Mouse (Mus musculus) neutrophil, adult 5-6 weeks (primary cell): Measurements from ENCODE around the gene Ssbp2. TPM values are rescaled to one million over a fixed set of nuclear protein-coding genes. Genes with fewer than 3 reads are reported as not detected.

Experiments
- ATAC-seq: fragments of 151-379, 151-347 bp; 2 replicates; pipeline ENCODE4 v1.8.0; 2017; ENCODE audit warnings: mild to moderate bottlenecking, moderate TSS enrichment; ENCODE audit not compliant: insufficient number of reproducible peaks, poor library complexity, low FRiP score, severe bottlenecking; ENCODE audit errors: extremely low read depth
- total RNA-seq: library from RNA; stranded (forward); fragments of 200-1000 nt; gene quantifications from 2 replicates; pipeline ENCODE4 v1.2.3, GENCODE M21; 2017

Gene Ssbp2
- total RNA-seq, 1 experiment from 2014 or later: 20.3 TPM

DNA sequence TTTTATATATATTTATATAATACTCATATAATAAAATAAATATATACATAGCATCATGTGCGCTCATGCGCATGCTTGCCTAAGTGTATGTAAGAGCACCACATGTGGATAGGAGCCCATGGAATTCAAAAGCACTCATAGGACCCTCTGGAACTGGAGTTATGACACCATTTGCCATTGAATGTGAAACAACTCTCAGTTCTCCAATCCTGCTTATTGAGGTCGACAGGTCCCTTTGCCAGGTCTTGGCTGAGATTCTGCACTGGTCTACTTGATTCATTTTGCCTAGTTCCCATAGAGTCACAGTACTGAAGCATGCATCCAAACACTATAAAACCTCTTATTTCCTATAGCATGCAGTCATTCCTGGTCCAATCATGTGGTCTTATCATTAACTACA lies 221.4 kb downstream of the Ssbp2 start:
- no peak for ATAC-seq

DNA sequence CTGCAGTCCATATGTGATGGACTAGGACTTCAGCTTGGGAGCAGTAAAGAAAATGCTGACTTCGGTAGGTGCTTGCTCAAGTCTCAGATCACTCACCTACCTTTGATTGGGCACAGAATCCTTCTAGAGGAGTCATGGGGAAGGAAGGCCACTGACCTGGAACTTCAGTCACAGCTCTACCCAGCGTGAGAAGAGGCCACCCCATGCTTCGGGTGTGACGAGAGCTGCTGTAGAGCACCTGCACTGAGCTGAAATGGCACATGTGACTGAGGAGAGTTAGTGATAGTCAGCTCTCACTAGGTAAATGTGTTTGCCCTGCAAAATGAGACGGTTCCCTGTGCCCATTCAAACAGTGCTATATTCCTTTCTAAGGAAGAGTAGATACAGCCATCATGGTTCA lies 230.0 kb downstream of the Ssbp2 start:
- no peak for ATAC-seq

DNA sequence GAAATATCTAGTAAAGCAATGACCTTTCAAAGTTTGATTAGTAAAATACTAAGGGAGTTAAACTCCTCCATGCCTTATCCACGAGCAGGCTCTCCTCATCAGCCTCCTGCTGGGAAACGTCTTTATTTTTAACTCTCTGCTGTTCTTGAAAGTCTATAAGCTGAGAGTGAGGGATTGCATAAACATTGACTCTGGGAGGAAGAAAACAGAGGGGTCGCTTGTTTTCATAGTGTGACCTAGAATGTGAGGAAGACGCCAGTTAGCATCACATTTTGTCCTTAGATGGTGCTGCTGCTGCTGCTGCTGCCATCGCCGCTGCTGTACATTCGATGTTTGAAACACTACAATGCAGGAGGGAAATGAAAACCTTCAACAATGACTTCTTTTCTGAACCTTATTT lies 233.5 kb downstream of the Ssbp2 start:
- ATAC-seq: no peak

DNA sequence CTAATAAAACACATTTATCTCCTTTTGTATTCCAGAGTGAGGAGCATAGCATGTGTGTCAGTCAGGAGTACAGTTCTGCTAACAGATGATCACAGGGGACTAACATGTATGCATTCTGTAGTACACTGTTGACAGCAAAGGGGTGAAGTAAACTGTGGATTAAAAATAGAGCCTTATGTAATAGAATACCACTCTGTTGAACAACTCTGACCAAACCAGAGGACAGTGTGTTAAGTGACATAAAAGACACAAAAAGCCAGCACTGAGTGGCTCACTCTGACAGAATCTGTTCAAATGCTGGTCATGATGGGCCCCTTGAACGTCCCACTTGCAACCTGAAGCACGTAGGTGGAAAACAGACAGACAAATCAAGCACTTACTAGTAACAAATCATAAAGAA lies 235.3 kb downstream of the Ssbp2 start:
- no peak for ATAC-seq

DNA sequence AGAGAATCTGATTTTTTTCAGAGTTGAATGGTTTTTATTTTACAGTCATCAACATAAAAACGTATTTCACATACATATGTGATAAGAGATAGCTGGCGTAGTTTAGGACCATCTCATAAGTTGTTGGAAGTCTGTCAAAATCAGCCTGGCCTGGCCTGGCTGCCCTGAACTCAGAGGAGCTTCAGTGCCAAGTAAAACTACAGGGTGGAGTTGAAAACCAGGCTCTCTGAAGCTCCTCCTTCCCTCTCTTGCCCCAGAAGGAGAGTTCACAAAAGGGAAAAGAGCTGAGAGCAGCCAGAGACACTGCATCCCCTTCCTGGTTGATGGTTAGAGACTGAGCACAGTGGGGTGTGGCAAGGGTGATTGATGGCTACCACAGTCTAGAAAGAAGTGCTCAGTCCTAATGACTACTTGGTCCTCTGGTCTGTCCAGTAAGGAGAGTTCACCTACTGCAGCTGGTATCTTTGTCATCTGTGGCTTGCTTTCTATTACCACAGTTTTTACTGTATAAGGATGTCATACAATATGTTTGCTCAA lies 236.1 kb downstream of the Ssbp2 start:
- no peak for ATAC-seq

DNA sequence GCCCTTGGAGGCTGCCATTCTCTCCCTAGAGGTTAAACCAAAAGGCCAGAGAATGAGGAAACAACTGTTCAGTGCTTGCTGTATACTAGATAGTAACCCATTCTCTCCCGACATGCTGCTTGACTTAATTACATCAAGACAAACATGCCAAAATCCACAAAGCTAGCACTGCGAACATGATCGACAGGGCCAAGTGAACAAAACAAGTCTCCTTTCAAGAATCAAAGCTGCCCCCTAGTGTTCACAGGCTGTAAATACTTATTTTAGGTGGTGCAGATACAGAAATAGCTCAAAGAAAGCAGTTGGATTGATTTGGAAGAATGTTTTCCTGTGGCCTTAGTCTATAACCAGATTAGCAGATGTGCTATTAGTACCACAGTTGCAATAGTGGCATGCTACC lies 236.9 kb downstream of the Ssbp2 start:
- ATAC-seq: peak; percentile 51; the same call in 1 of the 2 replicates

DNA sequence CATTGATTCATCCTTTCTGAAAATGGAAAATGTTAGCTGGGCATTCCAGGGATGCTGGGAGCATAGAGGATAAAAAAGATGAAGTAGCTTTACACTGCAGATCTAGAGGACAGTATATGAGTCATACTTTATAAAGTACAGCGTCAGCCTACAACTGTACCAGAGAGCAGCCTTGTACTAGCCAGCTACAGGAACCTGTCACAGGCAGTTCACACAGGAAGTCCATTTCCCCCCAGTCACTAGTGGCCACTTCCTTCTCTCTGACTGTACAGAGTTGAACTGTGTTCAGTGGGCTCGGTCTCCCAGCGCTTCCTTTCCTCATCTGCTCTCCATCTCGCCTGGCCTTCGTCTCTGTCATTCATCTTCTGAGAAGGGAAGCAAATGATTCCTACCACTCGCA lies 242.3 kb downstream of the Ssbp2 start:
- peak; percentile 87 for ATAC-seq

DNA sequence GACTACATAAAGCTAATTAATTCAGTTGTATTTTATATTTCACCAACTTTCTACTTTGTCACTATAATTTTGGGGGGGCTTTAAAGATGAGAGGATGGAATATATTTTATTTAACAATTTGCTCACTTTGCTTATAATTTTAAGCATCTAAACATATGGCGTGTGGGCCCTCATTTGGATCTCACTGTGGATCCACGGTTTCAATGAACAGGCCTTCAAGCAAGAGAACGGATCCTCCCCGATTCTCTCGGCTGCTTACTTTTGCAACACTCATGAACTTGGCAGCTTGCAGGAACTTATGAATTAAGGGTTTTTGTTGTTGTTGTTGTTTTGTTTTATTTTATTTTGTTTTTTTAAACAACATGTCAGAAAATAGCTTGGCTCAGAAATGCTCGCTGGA lies 259.4 kb downstream of the Ssbp2 start:
- ATAC-seq: no peak

DNA sequence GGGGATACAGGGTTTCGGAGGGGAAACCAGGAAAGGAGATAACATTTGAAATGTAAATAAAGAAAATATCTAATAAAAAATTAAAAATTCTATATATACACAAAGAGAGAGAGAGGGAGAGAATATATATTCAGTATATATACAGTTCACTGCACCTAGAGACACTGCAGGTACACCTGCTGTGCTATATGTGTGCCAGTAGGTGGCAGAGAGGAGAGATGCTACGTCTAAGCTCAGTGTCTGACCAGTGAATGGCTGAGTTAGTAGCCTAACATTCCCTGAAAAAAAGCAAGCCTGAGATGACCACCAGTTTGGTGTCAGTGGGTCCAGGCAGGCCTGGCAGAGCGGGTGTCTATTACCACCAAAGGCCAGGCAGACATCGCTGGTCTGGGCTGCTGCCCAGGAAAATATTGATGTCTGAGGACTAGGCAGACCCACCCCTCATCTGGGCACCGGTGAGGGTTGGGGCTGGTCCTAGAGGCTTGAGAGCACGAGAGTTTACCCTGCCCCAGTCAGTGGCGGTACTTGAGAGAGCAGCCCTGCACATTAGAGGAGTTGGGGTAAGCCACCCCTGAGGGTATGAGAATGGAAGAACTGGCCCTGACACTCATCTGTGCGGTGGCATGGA lies 263.1 kb downstream of the Ssbp2 start:
- ATAC-seq: no peak

DNA sequence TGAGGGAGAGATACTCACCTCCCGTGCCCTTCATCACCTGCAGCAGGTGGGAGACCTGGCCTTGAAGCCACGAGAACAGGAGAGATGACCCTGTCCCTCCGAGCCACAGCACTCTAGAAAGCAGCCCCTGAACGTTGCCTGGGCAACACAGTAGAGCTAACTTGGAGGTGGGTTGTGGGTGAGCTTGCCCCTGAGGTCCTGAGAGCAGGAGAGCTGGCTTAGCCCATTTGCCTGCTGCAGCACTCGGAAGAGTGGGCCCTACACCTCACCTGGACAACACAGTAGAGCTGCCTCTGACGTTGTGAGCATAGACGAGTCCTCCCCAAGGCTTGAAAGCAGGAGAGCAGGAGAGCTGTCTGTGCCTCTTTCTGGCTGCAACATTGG lies 263.6 kb downstream of the Ssbp2 start:
- no peak for ATAC-seq

DNA sequence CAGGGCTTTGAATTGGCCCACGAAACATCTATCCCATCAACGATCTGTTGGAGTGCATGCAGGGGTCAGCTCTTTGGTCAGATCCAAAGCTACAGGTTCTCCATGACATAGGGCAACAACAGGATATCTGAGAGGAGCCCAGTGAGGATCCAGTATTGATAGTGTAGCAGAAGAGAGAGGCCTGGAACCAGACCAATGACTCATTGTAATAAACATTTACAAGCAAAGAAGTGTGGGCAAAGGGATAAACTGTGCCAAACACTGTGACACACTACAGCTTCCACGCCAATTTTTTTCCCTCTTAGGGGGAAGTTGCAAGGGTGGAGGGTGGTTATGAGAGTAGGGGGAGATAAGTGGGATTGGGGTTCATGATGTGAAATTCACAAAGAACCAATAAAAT lies 264.1 kb downstream of the Ssbp2 start:
- ATAC-seq: no peak

DNA sequence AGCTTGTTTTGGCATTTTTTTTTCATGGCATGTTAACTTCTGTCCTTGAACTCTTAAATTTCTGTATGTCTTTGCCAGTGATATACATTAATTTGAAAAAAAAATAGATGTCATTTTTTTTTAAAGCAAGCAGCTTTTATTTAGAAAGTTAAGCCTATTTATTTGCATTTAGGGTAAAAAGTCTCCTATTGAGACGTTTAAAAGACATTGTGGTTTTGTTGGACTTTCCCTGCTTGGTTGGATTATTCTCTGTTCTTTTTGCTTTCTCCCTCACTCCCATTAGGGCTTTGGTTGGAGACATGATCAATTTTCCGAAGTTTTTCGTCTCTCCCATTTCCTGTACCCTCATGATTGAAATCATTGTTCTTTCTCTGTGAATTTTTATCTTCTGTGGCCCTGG lies 265.0 kb downstream of the Ssbp2 start:
- ATAC-seq: no peak

DNA sequence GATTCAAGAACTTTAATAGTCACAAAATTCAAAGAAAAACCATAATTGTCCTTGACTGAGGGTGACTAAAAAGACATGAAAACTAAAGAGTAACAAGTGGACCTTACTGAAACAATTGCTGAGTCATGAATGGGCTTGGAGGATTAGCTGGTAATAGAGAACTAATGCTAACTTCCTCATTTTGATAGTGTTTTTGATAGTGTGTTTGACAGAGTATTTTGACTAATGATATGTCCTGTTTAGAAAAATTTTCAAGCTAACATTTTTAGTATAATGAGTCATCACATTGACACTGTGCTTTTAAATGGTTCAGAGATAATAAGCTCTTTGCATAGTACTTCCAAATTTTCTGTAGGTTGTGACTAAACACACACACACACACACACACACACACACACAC lies 267.8 kb downstream of the Ssbp2 start:
- ATAC-seq: no peak

DNA sequence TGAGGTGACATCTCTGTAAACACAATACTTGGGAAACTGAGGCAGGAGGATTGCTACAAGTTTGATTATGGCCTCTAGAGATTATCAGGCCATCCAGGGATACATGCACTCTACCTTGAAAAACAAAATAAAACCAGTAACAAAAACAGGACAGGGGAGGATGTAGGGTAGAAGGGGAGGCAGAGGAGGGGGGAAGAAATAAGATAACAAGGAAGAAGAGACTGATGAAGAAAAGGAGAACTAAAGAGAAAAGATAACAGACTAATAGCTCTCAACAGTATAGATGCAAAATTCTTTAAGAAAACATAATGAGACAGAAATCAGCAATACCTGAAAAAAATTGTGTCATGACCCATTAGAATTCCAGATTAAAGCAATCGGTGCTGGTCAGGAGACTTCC lies 277.1 kb downstream of the Ssbp2 start:
- no peak for ATAC-seq

DNA sequence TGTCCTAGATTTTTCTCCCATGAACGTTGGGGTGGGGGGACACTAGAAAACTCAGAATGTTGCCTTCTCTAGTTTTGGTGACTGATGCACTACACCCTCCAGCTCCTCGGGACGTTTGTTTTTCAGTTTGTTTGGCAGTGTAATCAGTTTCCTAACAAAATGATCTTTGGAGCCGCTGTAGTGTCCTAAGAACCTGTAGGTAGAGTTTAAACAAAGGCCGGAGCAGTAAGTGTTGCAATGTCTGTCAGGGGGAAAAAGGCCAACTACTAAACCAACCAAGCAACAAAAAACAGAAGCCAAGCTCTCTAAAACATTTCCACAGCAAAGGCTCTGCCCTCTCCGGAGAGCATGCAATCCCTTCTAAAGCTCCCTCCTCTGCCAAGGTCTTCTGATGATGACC lies 280.8 kb downstream of the Ssbp2 start:
- no peak for ATAC-seq

DNA sequence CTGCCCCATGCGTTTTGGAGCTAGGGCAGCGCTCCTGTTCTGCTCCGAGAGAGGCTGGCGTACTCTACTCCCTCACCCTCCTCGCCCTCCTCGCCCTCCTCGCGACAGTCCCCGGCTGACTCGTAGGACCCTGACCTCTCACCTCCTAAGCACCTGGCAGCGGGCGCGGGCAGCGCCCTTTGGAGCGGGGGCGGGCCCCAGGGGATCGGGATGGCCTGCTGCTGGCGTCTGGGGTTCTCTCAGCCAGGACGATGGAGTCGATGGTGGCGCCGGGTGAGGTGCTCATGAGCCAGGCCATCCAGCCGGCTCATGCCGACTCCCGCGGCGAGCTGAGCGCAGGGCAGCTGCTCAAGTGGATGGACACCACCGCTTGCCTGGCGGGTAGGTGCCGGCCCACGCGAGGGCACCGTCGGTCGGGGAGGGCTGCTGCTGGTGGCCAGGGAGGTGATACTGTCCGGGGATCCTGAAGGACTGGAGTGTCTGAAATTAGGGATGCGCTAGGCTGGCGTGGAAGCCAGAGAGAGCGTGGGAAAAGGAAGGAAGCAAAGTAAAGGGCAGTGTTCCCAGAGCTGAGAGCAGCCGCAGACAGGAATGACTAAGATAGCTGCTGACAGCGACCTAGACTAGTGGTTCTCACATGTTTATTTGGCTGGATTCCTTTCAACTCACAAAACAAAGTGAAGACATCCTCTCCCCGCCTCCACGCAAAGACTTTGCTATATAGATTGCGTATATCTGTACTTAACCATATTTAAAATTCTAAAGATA lies 281.4 kb downstream of the Ssbp2 start, which contains the start of gene Acot12:
Gene Acot12 (plus strand): TSS at position 233 of the 768 bp plus-strand sequence.
- ATAC-seq: no peak

DNA sequence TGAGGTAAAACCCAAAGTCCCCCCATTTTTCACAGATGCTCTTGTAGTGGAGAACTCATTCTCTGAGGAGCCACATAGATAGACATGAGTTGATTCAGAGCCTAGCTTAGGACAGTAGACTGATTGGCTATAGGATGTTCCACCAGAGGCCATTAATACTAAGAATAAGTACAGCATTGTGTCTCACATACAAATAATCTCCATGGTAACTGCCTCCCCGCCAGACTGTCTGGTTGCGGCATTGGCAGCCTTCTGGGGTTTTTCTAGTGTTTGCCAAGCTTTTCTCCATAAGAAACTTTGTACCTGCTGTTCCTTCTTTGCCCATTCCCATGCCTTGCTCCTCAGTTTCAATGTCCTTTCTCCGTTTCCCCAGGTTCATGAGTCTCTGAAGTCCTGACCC lies 283.1 kb downstream of the Ssbp2 start:
- ATAC-seq: no peak

DNA sequence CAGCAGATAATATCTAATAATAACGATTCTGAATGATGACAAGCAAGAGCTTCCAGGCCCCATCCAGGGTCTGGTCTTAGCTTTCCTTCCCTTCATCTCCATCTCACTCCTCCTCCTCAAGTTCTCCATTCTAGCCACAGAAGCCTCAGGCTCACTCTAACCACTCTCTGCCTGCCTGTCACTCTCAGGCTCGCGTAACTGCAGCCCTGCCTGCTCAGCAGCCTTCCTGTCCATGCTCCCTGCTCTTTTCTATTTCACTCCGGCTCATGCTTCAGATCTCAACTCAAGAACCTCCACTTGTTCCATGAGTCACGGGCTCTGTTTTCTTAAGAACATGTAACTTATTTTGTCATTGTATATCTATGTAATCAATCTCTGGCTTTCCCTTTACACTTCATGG lies 286.4 kb downstream of the Ssbp2 start:
- no peak for ATAC-seq

DNA sequence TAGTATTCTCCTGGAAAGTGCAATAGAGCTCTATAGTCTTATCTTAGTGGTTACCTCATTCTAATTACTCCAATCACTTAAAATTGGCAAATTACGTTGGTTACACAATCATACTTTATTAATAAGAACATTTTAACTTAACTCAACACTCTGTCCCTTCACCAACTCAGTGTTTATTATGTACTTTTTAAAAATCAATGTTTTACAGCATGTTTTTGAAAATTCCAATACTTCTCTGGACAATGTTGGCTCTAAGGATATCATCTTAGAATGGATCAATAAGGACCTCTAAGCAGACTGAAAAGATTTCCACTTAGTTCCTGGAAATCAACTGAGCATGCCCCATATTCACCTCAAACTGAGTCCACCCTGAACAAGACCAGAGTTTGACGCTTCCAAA lies 288.3 kb downstream of the Ssbp2 start:
- no peak for ATAC-seq

DNA sequence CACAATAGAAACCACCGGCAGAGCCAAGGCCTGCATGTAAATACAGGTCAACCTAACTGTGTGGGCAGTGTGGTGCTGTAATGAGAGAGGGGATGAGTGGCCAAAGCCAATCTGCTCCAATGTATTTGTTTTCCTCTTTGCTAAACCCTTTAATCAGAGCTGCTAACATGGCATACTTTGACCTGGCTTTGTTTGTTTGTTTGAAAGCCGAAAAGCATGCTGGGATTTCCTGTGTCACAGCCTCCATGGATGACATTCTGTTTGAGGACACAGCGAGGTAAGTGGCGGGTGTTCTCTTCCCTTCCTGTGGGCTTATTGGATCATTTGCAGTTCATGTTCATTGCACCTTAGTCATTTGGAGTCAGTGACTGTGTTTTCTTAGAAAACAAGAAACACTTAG lies 289.9 kb downstream of the Ssbp2 start:
- no peak for ATAC-seq
